Mouse (Mus musculus) lung, postnatal 0 days (tissue): ENCODE measurements around the gene Kdm6b.

ENCODE experiments used
- CTCF ChIP-seq: IDR thresholded peaks from 2 replicates; pipeline ENCODE4 v1.5.1; 2016; ENCODE audit warnings: antibody characterized with exemption, mild to moderate bottlenecking
- EP300 ChIP-seq: IDR thresholded peaks from 2 replicates; pipeline ENCODE4 v1.6.1; 2016; ENCODE audit warnings: antibody characterized with exemption, mild to moderate bottlenecking, control low read depth

DNA sequence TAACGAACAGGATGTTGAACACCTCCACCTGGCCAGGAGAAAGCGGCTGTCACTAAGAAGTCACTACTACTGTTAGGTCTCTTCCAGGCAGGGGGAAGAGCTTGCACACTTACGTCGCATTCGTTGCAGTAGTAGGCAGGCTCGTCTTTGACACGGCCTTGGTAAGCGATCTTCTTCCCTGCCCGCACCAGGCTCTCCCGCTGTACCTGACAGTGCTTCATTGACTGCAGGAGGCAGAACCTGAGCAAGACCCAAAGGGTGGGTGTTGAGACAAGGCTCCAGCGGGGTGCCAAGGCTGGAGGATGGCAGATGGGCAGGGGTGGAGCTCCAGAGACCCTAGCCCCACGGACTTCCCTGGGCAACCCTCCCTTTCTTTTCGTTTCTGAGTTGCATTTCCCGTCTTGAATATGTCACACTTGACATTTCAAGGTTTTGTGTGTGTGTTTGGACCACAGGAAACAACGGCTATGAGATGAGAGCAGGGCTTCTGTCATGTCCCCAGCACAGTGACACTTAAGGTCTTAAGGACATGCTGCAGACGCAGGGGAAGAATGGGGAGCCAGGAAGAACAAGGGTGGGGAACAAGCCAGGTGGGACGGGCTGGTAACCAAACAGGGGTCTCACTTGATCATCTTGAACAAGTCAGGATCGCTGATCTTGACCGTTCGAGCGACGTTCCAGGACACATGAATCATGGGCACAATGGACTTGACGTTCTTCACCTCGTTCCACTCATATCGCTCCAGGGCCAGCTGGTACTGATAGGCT is 13.2 kb downstream of the Kdm6b start:
- TF ChIP-seq CTCF (no peak), EP300 (no peak)
